Mouse (Mus musculus) stomach, embryonic 15.5 days (tissue): Measurements from ENCODE around the gene Noxo1. TPM values are rescaled to one million over a fixed set of nuclear protein-coding genes. Genes with fewer than 3 reads are reported as not detected.
"Not testable (repeated sequence)": the region's sequence is repeated elsewhere in the genome, so short reads cannot be mapped to it uniquely, and the experiment has no call there.

Source experiments
- ATAC-seq: fragments of 200-750 bp; cut with Nextera tagmentation; 2 replicates; pipeline ENCODE4 v1.8.0; 2017; ENCODE audit warnings: low read depth, moderate number of reproducible peaks, moderate TSS enrichment; ENCODE audit not compliant: insufficient read depth, low FRiP score
- H3K27ac ChIP-seq: fragments of 300-500 bp; sonication (generic); 2 replicates; pipeline ENCODE4 v1.5.1; 2015; ENCODE audit warnings: mild to moderate bottlenecking, inconsistent platforms
- H3K27me3 ChIP-seq: fragments of 300-500 bp; sonication (generic); replicated peaks from 2 replicates; pipeline ENCODE4 v1.6.1; 2015; ENCODE audit warnings: inconsistent platforms
- H3K36me3 ChIP-seq: fragments of 300-500 bp; sonication (generic); 2 replicates; pipeline ENCODE4 v1.6.1; 2015; ENCODE audit warnings: inconsistent platforms
- H3K4me1 ChIP-seq: fragments of 300-500 bp; sonication (generic); 2 replicates; pipeline ENCODE4 v1.6.1; 2015; ENCODE audit warnings: inconsistent platforms
- H3K4me2 ChIP-seq: fragments of 300-500 bp; sonication (generic); 2 replicates; pipeline ENCODE4 v1.6.1; 2015; ENCODE audit warnings: mild to moderate bottlenecking, inconsistent platforms
- H3K4me3 ChIP-seq: fragments of 300-500 bp; sonication (generic); replicated peaks from 2 replicates; pipeline ENCODE4 v1.5.1; 2015; ENCODE audit warnings: inconsistent platforms
- H3K9ac ChIP-seq: fragments of 300-500 bp; sonication (generic); 2 replicates; pipeline ENCODE4 v1.6.1; 2015; ENCODE audit warnings: inconsistent platforms
- H3K9me3 ChIP-seq: fragments of 300-500 bp; sonication (generic); 2 replicates; pipeline ENCODE4 v1.6.1; 2016; ENCODE audit warnings: inconsistent platforms
- WGBS: fragments of 180-500 bp; shearing (Covaris S2); methylation state at CpG from one replicate; pipeline ENCODE4 v1.1.7; 2015; 5-methylcytosine and 5-hydroxymethylcytosine counted together
- polyA plus RNA-seq: library from polyadenylated mRNA; unstranded; fragments of >200 nt; fragmentation: Nextera tagmentation; extraction: Ambion mirVana; gene quantifications from 2 replicates; pipeline ENCODE4 v1.2.1, GENCODE M21; 2015

The Noxo1 gene
- polyA plus RNA-seq, 1 experiment from 2014 or later: 3.5 TPM

- H3K4me1 ChIP-seq: no peaks in the 10 kb centered on the region
- H3K27me3 ChIP-seq: no peaks in the 10 kb centered on the region
- H3K27ac ChIP-seq: no peak overlapping the region
- H3K4me3 ChIP-seq: no peak overlapping the region
- no peak overlapping the region for H3K9ac ChIP-seq
- H3K9me3 ChIP-seq: no peaks in the 10 kb centered on the region
- no peak for ATAC-seq
- peaks cover 34% of the 10 kb centered on the region for H3K36me3 ChIP-seq
- 92% methylated on average over 3 of the region's 3 CpGs for WGBS
- H3K4me2 ChIP-seq: no peak overlapping the region
Measured at GRCm38 (mm10) chr17:24705821-24706220, 9.8 kb downstream of the Noxo1 start.

- no peaks in the 10 kb centered on the region for H3K4me1 ChIP-seq
- WGBS: 4% methylated on average over 32 of the region's 32 CpGs
Measured at GRCm38 (mm10) chr17:24706982-24707800, 11.2 kb downstream of the Noxo1 start, which contains the start of gene Tbl3. TSS of gene Tbl3 (minus strand) at chr17:24707660.

GRCm38 (mm10) chr17:24707801-24708425 is 11.9 kb downstream of the Noxo1 start:
- Histone ChIP-seq H3K36me3 (peaks cover 16% of the 10 kb centered on the region), H3K4me1 (no peaks in the 10 kb centered on the region), H3K27ac (peak overlapping the region; percentile 86), H3K4me2 (peak overlapping the region; percentile 79), H3K27me3 (no peaks in the 10 kb centered on the region), H3K9me3 (no peaks in the 10 kb centered on the region), H3K4me3 (peak overlapping the region; percentile 86), H3K9ac (peak overlapping the region; percentile 80)
- ATAC-seq: no peak
- 5% methylated on average over 24 of the region's 24 CpGs for WGBS

More at GRCm38 (mm10) chr17:24706982-24707800, 11.2 kb downstream of the Noxo1 start, which contains the start of gene Tbl3:
- peak; percentile 80 for ATAC-seq
- peak within 1 kb of the TSS; percentile 80 for H3K9ac ChIP-seq
- H3K4me2 ChIP-seq: peak within 1 kb of the TSS; percentile 79
- H3K36me3 ChIP-seq: peaks cover 20% of the 10 kb centered on the region
- H3K4me3 ChIP-seq: peak within 1 kb of the TSS; percentile 86
- H3K27ac ChIP-seq: peak within 1 kb of the TSS; percentile 86
- H3K9me3 ChIP-seq: no peaks in the 10 kb centered on the region
- no peaks in the 10 kb centered on the region for H3K27me3 ChIP-seq

GRCm38 (mm10) chr17:24708646-24709045 is 12.6 kb downstream of the Noxo1 start:
- WGBS: 34% methylated on average over 2 of the region's 2 CpGs
- Histone ChIP-seq H3K4me1 (no peaks in the 10 kb centered on the region), H3K27me3 (no peaks in the 10 kb centered on the region), H3K4me2 (no peak overlapping the region), H3K4me3 (peak overlapping the region; percentile 86; the same call in 1 of the 2 replicates), H3K27ac (no peak overlapping the region), H3K9me3 (no peaks in the 10 kb centered on the region), H3K9ac (no peak overlapping the region), H3K36me3 (peaks cover 13% of the 10 kb centered on the region)
- no peak for ATAC-seq

GRCm38 (mm10) chr17:24715556-24715955 is 19.5 kb downstream of the Noxo1 start:
- H3K27ac ChIP-seq: no peak overlapping the region

GRCm38 (mm10) chr17:24716166-24716682 is 20.2 kb downstream of the Noxo1 start:
- Histone ChIP-seq H3K4me2 (no peak overlapping the region), H3K27me3 (no peaks in the 10 kb centered on the region), H3K9ac (no peak overlapping the region), H3K4me3 (no peak overlapping the region), H3K36me3 (peaks cover 12% of the 10 kb centered on the region; the same call in 1 of the 2 replicates), H3K27ac (no peak overlapping the region), H3K4me1 (peaks cover 1% of the 10 kb centered on the region; the same call in 1 of the 2 replicates), H3K9me3 (no peaks in the 10 kb centered on the region)
- 95% methylated on average over 15 of the region's 15 CpGs for WGBS
- no peak for ATAC-seq

More at GRCm38 (mm10) chr17:24715556-24715955, 19.5 kb downstream of the Noxo1 start:
- Histone ChIP-seq H3K4me3 (no peak overlapping the region), H3K9ac (no peak overlapping the region), H3K4me2 (no peak overlapping the region), H3K27me3 (no peaks in the 10 kb centered on the region), H3K9me3 (no peaks in the 10 kb centered on the region), H3K4me1 (no peaks in the 10 kb centered on the region; the same call in 1 of the 2 replicates), H3K36me3 (peaks cover 11% of the 10 kb centered on the region; the same call in 1 of the 2 replicates)
- WGBS: 77% methylated on average over 6 of the region's 6 CpGs
- no peak for ATAC-seq

GRCm38 (mm10) chr17:24717943-24718342 is 21.9 kb downstream of the Noxo1 start, which contains the start of the genes Rnf151 and Rps2:
TSS of gene Rnf151 (minus strand) at chr17:24718063.
TSS of gene Rps2 (plus strand) at chr17:24718116.
- no peaks in the 10 kb centered on the region for H3K9me3 ChIP-seq
- H3K9ac ChIP-seq: peak within 1 kb of the TSS; percentile 96; the same call in 1 of the 2 replicates
- no peak for ATAC-seq
- H3K27ac ChIP-seq: no peak within 1 kb of the TSS
- H3K27me3 ChIP-seq: no peaks in the 10 kb centered on the region
- H3K4me3 ChIP-seq: peak within 1 kb of the TSS; percentile 90
- H3K4me1 ChIP-seq: peaks cover 16% of the 10 kb centered on the region
- H3K4me2 ChIP-seq: peak within 1 kb of the TSS; percentile 57
- peaks cover 25% of the 10 kb centered on the region for H3K36me3 ChIP-seq
- WGBS: 87% methylated on average over 4 of the region's 4 CpGs

- H3K4me3 ChIP-seq: peak overlapping the region; percentile 90
- WGBS: 62% methylated on average over 5 of the region's 5 CpGs
- H3K27ac ChIP-seq: not testable (repeated sequence)
Measured at GRCm38 (mm10) chr17:24718938-24719337, 22.9 kb downstream of the Noxo1 start.

GRCm38 (mm10) chr17:24719494-24720222 is 23.6 kb downstream of the Noxo1 start:
- H3K27ac ChIP-seq: peak overlapping the region; percentile 83
- no peaks in the 10 kb centered on the region for H3K27me3 ChIP-seq
- H3K36me3 ChIP-seq: peaks cover 25% of the 10 kb centered on the region
- peak overlapping the region; percentile 80 for H3K4me2 ChIP-seq
- no peaks in the 10 kb centered on the region for H3K9me3 ChIP-seq
- H3K4me1 ChIP-seq: peaks cover 20% of the 10 kb centered on the region
- peak overlapping the region; percentile 90 for H3K4me3 ChIP-seq
- peak; percentile 97 for ATAC-seq
- H3K9ac ChIP-seq: peak overlapping the region; percentile 96
- under 1% methylated on average over 61 of the region's 61 CpGs for WGBS

More at GRCm38 (mm10) chr17:24718938-24719337, 22.9 kb downstream of the Noxo1 start:
- Histone ChIP-seq H3K4me2 (peak overlapping the region; percentile 57), H3K36me3 (peaks cover 25% of the 10 kb centered on the region), H3K9ac (peak overlapping the region; percentile 96; the same call in 1 of the 2 replicates), H3K4me1 (peaks cover 20% of the 10 kb centered on the region)
- ATAC-seq, H3K27me3 ChIP-seq, H3K9me3 ChIP-seq: not testable (repeated sequence)

- Histone ChIP-seq H3K27ac (peak overlapping the region; percentile 83; the same call in 1 of the 2 replicates), H3K36me3 (peaks cover 23% of the 10 kb centered on the region), H3K9ac (peak overlapping the region; percentile 80), H3K4me3 (peak overlapping the region; percentile 90), H3K4me2 (peak overlapping the region; percentile 80), H3K4me1 (peaks cover 20% of the 10 kb centered on the region)
- not testable (repeated sequence) for H3K9me3 ChIP-seq, ATAC-seq, H3K27me3 ChIP-seq
- WGBS: under 1% methylated on average over 11 of the region's 11 CpGs
Measured at GRCm38 (mm10) chr17:24720616-24721015, 24.6 kb downstream of the Noxo1 start.

- Histone ChIP-seq H3K4me2 (peak overlapping the region; percentile 80), H3K27ac (peak overlapping the region; percentile 26; the same call in 1 of the 2 replicates), H3K4me1 (peaks cover 20% of the 10 kb centered on the region), H3K36me3 (peaks cover 19% of the 10 kb centered on the region), H3K4me3 (peak overlapping the region; percentile 90), H3K9ac (peak overlapping the region; percentile 41)
- not testable (repeated sequence) for H3K27me3 ChIP-seq, H3K9me3 ChIP-seq, ATAC-seq
- WGBS: 44% methylated on average over 7 of the region's 7 CpGs
Measured at GRCm38 (mm10) chr17:24721383-24721955, 25.4 kb downstream of the Noxo1 start.
